Mouse (Mus musculus) liver, adult 2 months (tissue): ENCODE results near the gene Rxfp4. TPM values are rescaled to one million over a fixed set of nuclear protein-coding genes. Genes with fewer than 3 reads are reported as not detected.

Experiments
- DNase-seq: peaks from one replicate; pipeline ENCODE4 v3.0.0-alpha.2; 2011; ENCODE audit warnings: low read depth, low spot score; ENCODE audit errors: extremely low read depth
- H3K27ac ChIP-seq: fragments of 200-500 bp; replicated peaks from 2 replicates; pipeline ENCODE4 v1.5.1; 2012; ENCODE audit warnings: low read depth, mild to moderate bottlenecking, control low read depth, inconsistent platforms, low read length; ENCODE audit not compliant: insufficient read depth
- H3K27me3 ChIP-seq: fragments of 200-500 bp; 2 replicates; pipeline ENCODE4 v1.6.1; 2012; ENCODE audit warnings: mild to moderate bottlenecking, moderate library complexity, low read length, inconsistent platforms; ENCODE audit not compliant: control insufficient read depth, insufficient read depth
- H3K36me3 ChIP-seq: fragments of 200-500 bp; 2 replicates; pipeline ENCODE4 v1.6.1; 2012; ENCODE audit warnings: low read length, inconsistent platforms; ENCODE audit not compliant: control insufficient read depth, insufficient read depth
- H3K4me1 ChIP-seq: fragments of 200-500 bp; 2 replicates; pipeline ENCODE4 v1.6.1; 2011; ENCODE audit warnings: low read length; ENCODE audit not compliant: control insufficient read depth, insufficient read depth
- H3K4me3 ChIP-seq: fragments of 200-500 bp; 2 replicates; pipeline ENCODE4 v1.5.1; 2011; ENCODE audit warnings: low read depth, mild to moderate bottlenecking, control low read depth, low read length, moderate library complexity; ENCODE audit not compliant: insufficient read depth
- H3K79me2 ChIP-seq: fragments of 200-500 bp; 2 replicates; pipeline ENCODE4 v1.6.1; 2012; ENCODE audit warnings: inconsistent platforms, mild to moderate bottlenecking, low read length, moderate library complexity; ENCODE audit not compliant: control insufficient read depth, insufficient read depth
- H3K9ac ChIP-seq: fragments of 200-500 bp; 2 replicates; pipeline ENCODE4 v1.6.1; 2012; ENCODE audit warnings: low read depth, mild to moderate bottlenecking, control low read depth, inconsistent platforms, low read length
- CTCF ChIP-seq: fragments of 200-500 bp; IDR thresholded peaks from 2 replicates; pipeline ENCODE4 v1.5.1; 2011; ENCODE audit warnings: low read depth, low read length, control low read depth
- POLR2A ChIP-seq: fragments of 200-500 bp; IDR thresholded peaks from 2 replicates; pipeline ENCODE4 v1.6.1; 2011; ENCODE audit warnings: low read length, control low read depth; ENCODE audit not compliant: insufficient read depth; ENCODE audit errors: extremely low read depth
- WGBS: fragments of 180-500 bp; shearing (Covaris S2); methylation state at CpG from one replicate; pipeline ENCODE4 v1.1.7; 2018; 5-methylcytosine and 5-hydroxymethylcytosine counted together
- polyA plus RNA-seq: library from polyadenylated mRNA; depleted of rRNA; stranded (reverse); fragments of >200 nt; gene quantifications from 2 replicates; pipeline ENCODE4 v1.2.3, GENCODE M21; 2012
- total RNA-seq: library from RNA; depleted of rRNA; stranded (reverse); fragments of >200 nt; gene quantifications from 2 replicates; pipeline ENCODE4 v1.2.3, GENCODE M21; 2014

The Rxfp4 gene
- total and polyA plus RNA-seq, 2 experiments = not detected

- Histone ChIP-seq H3K79me2 (no peaks in the 10 kb centered on the region), H3K27me3 (no peaks in the 10 kb centered on the region), H3K4me1 (no peaks in the 10 kb centered on the region), H3K4me3 (no peak overlapping the region), H3K9ac (no peak overlapping the region), H3K36me3 (no peaks in the 10 kb centered on the region; the same call in 1 of the 2 replicates), H3K27ac (no peak overlapping the region)
- 78% methylated on average over 10 of the region's 10 CpGs for WGBS
- no peak for DNase-seq
- no peak for TF ChIP-seq CTCF
- no peak for TF ChIP-seq POLR2A
Observed at GRCm38 (mm10) chr3:88649186-88649585, 3.8 kb downstream of the Rxfp4 start.

- no peaks in the 10 kb centered on the region; the same call in 1 of the 2 replicates for H3K36me3 ChIP-seq
- H3K4me1 ChIP-seq = no peaks in the 10 kb centered on the region
- H3K27me3 ChIP-seq = no peaks in the 10 kb centered on the region
- H3K9ac ChIP-seq = no peak overlapping the region
- DNase-seq = no peak
- TF ChIP-seq POLR2A = no peak
- TF ChIP-seq CTCF = no peak
- 89% methylated on average over 12 of the region's 12 CpGs for WGBS
- no peak overlapping the region for H3K27ac ChIP-seq
- no peaks in the 10 kb centered on the region for H3K79me2 ChIP-seq
- no peak overlapping the region for H3K4me3 ChIP-seq
Observed at GRCm38 (mm10) chr3:88648452-88649168, 4.3 kb downstream of the Rxfp4 start.

GRCm38 (mm10) chr3:88647779-88648413, 5.0 kb downstream of the Rxfp4 start:
- no peak for DNase-seq
- no peak overlapping the region for H3K9ac ChIP-seq
- H3K36me3 ChIP-seq = peaks cover 3% of the 10 kb centered on the region; the same call in 1 of the 2 replicates
- no peak for TF ChIP-seq POLR2A
- no peak for TF ChIP-seq CTCF
- H3K4me1 ChIP-seq = no peaks in the 10 kb centered on the region
- no peaks in the 10 kb centered on the region for H3K27me3 ChIP-seq
- H3K4me3 ChIP-seq = no peak overlapping the region
- no peaks in the 10 kb centered on the region for H3K79me2 ChIP-seq
- no peak overlapping the region for H3K27ac ChIP-seq
- WGBS = 83% methylated on average over 14 of the region's 14 CpGs

DNA sequence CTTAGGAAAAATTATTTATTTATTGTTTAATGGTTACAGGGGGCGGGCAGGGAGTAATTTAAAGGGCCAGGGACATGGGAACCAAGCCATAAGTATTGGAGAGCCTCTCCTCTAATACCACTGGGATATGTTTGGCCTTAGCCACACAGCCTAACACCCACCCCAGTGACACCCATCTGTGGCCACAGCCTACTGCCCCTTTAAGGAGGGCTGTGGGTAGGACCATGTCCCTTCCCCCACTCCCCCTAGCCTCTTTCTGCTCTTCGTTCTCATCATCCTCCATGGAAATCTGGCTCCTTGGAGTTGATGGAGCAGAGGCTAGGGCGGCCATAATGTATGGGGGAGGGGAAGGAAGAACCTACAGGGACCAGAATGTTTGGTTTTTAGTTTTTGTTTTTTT, 5.9 kb downstream of the Rxfp4 start:
- no peak overlapping the region for H3K9ac ChIP-seq
- H3K4me1 ChIP-seq = no peaks in the 10 kb centered on the region
- no peak overlapping the region for H3K4me3 ChIP-seq
- WGBS = 92% methylated on average over 3 of the region's 3 CpGs
- H3K27ac ChIP-seq = no peak overlapping the region
- H3K36me3 ChIP-seq = peaks cover 3% of the 10 kb centered on the region; the same call in 1 of the 2 replicates
- no peaks in the 10 kb centered on the region for H3K27me3 ChIP-seq
- no peaks in the 10 kb centered on the region for H3K79me2 ChIP-seq
- no peak for DNase-seq
- TF ChIP-seq POLR2A (no peak), CTCF (no peak)

GRCm38 (mm10) chr3:88646426-88646995, 6.4 kb downstream of the Rxfp4 start:
- no peaks in the 10 kb centered on the region for H3K27me3 ChIP-seq
- H3K4me3 ChIP-seq = no peak overlapping the region
- DNase-seq = no peak
- H3K9ac ChIP-seq = no peak overlapping the region
- H3K79me2 ChIP-seq = no peaks in the 10 kb centered on the region
- no peaks in the 10 kb centered on the region for H3K4me1 ChIP-seq
- 92% methylated on average over 6 of the region's 6 CpGs for WGBS
- TF ChIP-seq POLR2A (no peak), CTCF (no peak)
- H3K36me3 ChIP-seq = peaks cover 3% of the 10 kb centered on the region; the same call in 1 of the 2 replicates
- H3K27ac ChIP-seq = no peak overlapping the region
